Mouse (Mus musculus): ENCODE data around the gene Cygb. TPM values are rescaled to one million over a fixed set of nuclear protein-coding genes. Genes with fewer than 3 reads are reported as not detected.

The Cygb gene
- total RNA-seq (2021), result 10 to 100 TPM; 48.9 to 52.1 TPM
- long read RNA-seq, experiment 1, transcript Cygb-201 (4 exons, 2,331 nt), result major isoform, 45 of 52 reads
- long read RNA-seq, experiment 1, partial matches to known transcripts, result 2 of 52 reads
- long read RNA-seq, experiment 1, other reads (novel, unspliced or antisense), result 5 of 52 reads
- long read RNA-seq, experiment 2, transcript Cygb-201 (4 exons, 2,331 nt), result major isoform, 62 of 71 reads
- long read RNA-seq, experiment 2, partial matches to known transcripts, result 2 of 71 reads
- long read RNA-seq, experiment 2, other reads (novel, unspliced or antisense), result 7 of 71 reads

- DNase-seq (ENCODE audit: low spot score in 2 of 2), result no peak
Observed at GRCm38 (mm10) chr11:116654255-116654821, at the start of gene Cygb. Cygb (minus strand) TSS chr11:116654313.

GRCm38 (mm10) chr11:116701377-116701841 is 47.3 kb upstream of the Cygb start:
- DNase-seq (ENCODE audit: low spot score in 2 of 2), result no peak

- no peak for DNase-seq (ENCODE audit: low spot score in 2 of 2)
Observed at GRCm38 (mm10) chr11:116697521-116697920, 43.4 kb upstream of the Cygb start.

GRCm38 (mm10) chr11:116696426-116696825 is 42.3 kb upstream of the Cygb start:
- DNase-seq (ENCODE audit: low spot score in 2 of 2), result no peak

- no peak for DNase-seq (ENCODE audit: low spot score in 2 of 2)
Observed at GRCm38 (mm10) chr11:116695194-116695880, 41.2 kb upstream of the Cygb start.

GRCm38 (mm10) chr11:116694250-116695193 is 40.4 kb upstream of the Cygb start:
- no peak for DNase-seq (ENCODE audit: low spot score in 2 of 2)

GRCm38 (mm10) chr11:116693899-116694249 is 39.8 kb upstream of the Cygb start:
- no peak for DNase-seq (ENCODE audit: low spot score in 2 of 2)

- DNase-seq (ENCODE audit: low spot score in 2 of 2), result no peak
Observed at GRCm38 (mm10) chr11:116690701-116691575, 36.8 kb upstream of the Cygb start.

- no peak for DNase-seq (ENCODE audit: low spot score in 2 of 2)
Observed at GRCm38 (mm10) chr11:116689622-116690021, 35.5 kb upstream of the Cygb start.

- no peak for DNase-seq (ENCODE audit: low spot score in 2 of 2)
Observed at GRCm38 (mm10) chr11:116687897-116688296, 33.8 kb upstream of the Cygb start.

- no peak for DNase-seq (ENCODE audit: low spot score in 2 of 2)
Observed at GRCm38 (mm10) chr11:116685729-116686128, 31.6 kb upstream of the Cygb start.

GRCm38 (mm10) chr11:116683777-116684176 is 29.7 kb upstream of the Cygb start:
- no peak for DNase-seq (ENCODE audit: low spot score in 2 of 2)

GRCm38 (mm10) chr11:116682501-116683144 is 28.5 kb upstream of the Cygb start:
- no peak for DNase-seq (ENCODE audit: low spot score in 2 of 2)

GRCm38 (mm10) chr11:116681147-116681546 is 27.0 kb upstream of the Cygb start:
- peak in 1 of 2 experiments; percentile 1 for DNase-seq (ENCODE audit: low spot score in 2 of 2)

- DNase-seq (ENCODE audit: low spot score in 2 of 2), result no peak
Observed at GRCm38 (mm10) chr11:116680321-116681091, 26.4 kb upstream of the Cygb start.

GRCm38 (mm10) chr11:116679148-116679547 is 25.0 kb upstream of the Cygb start:
- DNase-seq (ENCODE audit: low spot score in 2 of 2), result no peak

- DNase-seq (ENCODE audit: low spot score in 2 of 2), result no peak
Observed at GRCm38 (mm10) chr11:116677711-116678441, 23.8 kb upstream of the Cygb start.
